Mouse (Mus musculus) midbrain, embryonic 10.5 days (tissue): ENCODE measurements around the gene Mrpl20. TPM values are rescaled to one million over a fixed set of nuclear protein-coding genes. Genes with fewer than 3 reads are reported as not detected.
A peak's percentile ranks its signal among the peaks of the same experiment; 100 is the strongest.

Source experiments
- DNase-seq: peaks from one replicate; pipeline ENCODE4 v3.0.0-alpha.2; 2017; ENCODE audit warnings: low spot score
- H3K27ac ChIP-seq: fragments of 300-500 bp; sonication (generic); replicated peaks from 2 replicates; pipeline ENCODE4 v1.5.1; 2016; ENCODE audit warnings: mild to moderate bottlenecking
- H3K27me3 ChIP-seq: fragments of 300-500 bp; sonication (generic); 2 replicates; pipeline ENCODE4 v1.6.1; 2016; ENCODE audit warnings: low read depth, mild to moderate bottlenecking; ENCODE audit not compliant: poor library complexity, severe bottlenecking
- H3K36me3 ChIP-seq: fragments of 300-500 bp; sonication (generic); 2 replicates; pipeline ENCODE4 v1.6.1; 2016; ENCODE audit warnings: mild to moderate bottlenecking, moderate library complexity
- H3K4me1 ChIP-seq: fragments of 300-500 bp; sonication (generic); 2 replicates; pipeline ENCODE4 v1.6.1; 2016
- H3K4me3 ChIP-seq: fragments of 300-500 bp; sonication (generic); 2 replicates; pipeline ENCODE4 v1.5.1; 2016; ENCODE audit warnings: mild to moderate bottlenecking, moderate library complexity
- H3K9me3 ChIP-seq: fragments of 300-500 bp; sonication (generic); replicated peaks from 2 replicates; pipeline ENCODE4 v1.6.1; 2016; ENCODE audit warnings: mild to moderate bottlenecking
- WGBS: fragments of 180-500 bp; shearing (Covaris S2); methylation state at CpG from one replicate; pipeline ENCODE4 v1.1.7; 2016; 5-methylcytosine and 5-hydroxymethylcytosine counted together
- polyA plus RNA-seq: library from polyadenylated mRNA; unstranded; fragments of >200 nt; fragmentation: Nextera tagmentation; extraction: Ambion mirVana; gene quantifications from 2 replicates; pipeline ENCODE4 v1.2.1, GENCODE M21; 2016

Gene Mrpl20
- polyA plus RNA-seq, 1 experiment from 2014 or later = 260 TPM

DNA sequence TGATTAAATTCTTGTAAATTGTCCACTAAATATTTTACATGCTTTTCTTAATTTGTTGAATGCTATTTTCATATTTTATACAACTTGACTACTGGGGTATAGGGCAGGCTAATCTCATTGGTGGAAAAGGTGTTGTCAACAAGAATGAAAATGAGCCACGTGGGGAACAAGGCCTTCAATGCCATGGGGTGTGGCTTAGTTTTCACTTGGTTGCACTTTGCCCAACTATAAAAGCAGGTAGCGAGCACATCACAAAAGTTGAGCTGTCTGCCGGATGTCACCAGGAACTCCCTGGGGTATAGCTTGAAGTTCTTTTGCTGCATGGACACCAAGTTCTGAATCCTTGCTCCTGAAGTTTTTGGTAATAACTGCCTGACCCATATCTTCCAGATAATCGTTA, 14.9 kb downstream of the Mrpl20 start:
- no peak for DNase-seq
- H3K4me1 ChIP-seq = peaks cover 13% of the 10 kb centered on the region
- no peak overlapping the region for H3K4me3 ChIP-seq
- H3K9me3 ChIP-seq = no peaks in the 10 kb centered on the region
- H3K36me3 ChIP-seq = peaks cover 94% of the 10 kb centered on the region
- 88% methylated on average over 4 of the region's 4 CpGs for WGBS
- no peak overlapping the region for H3K27ac ChIP-seq
- H3K27me3 ChIP-seq = no peaks in the 10 kb centered on the region

- DNase-seq = no peak
- 86% methylated on average over 7 of the region's 7 CpGs for WGBS
- H3K9me3 ChIP-seq = no peaks in the 10 kb centered on the region
- H3K4me1 ChIP-seq = no peaks in the 10 kb centered on the region
- H3K27ac ChIP-seq = no peak overlapping the region
- H3K4me3 ChIP-seq = no peak overlapping the region
- H3K27me3 ChIP-seq = no peaks in the 10 kb centered on the region
- H3K36me3 ChIP-seq = peaks cover 100% of the 10 kb centered on the region
Observed at GRCm38 (mm10) chr4:155821025-155821424, 18.3 kb downstream of the Mrpl20 start.

DNA sequence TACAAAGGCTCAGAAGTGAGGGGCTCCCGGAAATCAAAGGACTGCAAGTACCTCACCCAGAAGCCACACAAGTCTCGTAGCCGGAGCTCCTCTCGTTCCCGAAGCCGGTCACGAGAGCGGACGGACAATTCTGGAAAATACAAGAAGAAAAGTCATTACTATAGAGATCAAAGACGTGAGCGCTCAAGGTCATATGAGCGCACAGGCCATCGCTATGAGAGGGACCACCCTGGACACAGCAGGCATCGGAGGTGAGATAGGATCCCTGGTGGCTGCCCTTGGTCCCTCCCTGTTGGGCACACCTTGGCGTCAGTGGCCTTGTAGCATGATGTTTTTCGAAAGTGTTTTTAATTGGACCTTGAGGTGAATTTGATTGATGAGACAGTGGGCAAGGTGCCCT, 20.8 kb downstream of the Mrpl20 start:
- no peaks in the 10 kb centered on the region for H3K4me1 ChIP-seq
- DNase-seq = no peak
- 95% methylated on average over 16 of the region's 16 CpGs for WGBS
- no peaks in the 10 kb centered on the region for H3K9me3 ChIP-seq
- no peaks in the 10 kb centered on the region for H3K27me3 ChIP-seq
- no peak overlapping the region for H3K4me3 ChIP-seq
- H3K36me3 ChIP-seq = peaks cover 100% of the 10 kb centered on the region
- H3K27ac ChIP-seq = no peak overlapping the region

GRCm38 (mm10) chr4:155829866-155830265, 27.2 kb downstream of the Mrpl20 start:
- 92% methylated on average over 4 of the region's 4 CpGs for WGBS
- Histone ChIP-seq H3K4me3 (no peak overlapping the region), H3K9me3 (no peaks in the 10 kb centered on the region), H3K27ac (no peak overlapping the region), H3K4me1 (peaks cover 27% of the 10 kb centered on the region), H3K36me3 (peaks cover 60% of the 10 kb centered on the region), H3K27me3 (no peaks in the 10 kb centered on the region)
- DNase-seq = no peak

GRCm38 (mm10) chr4:155830596-155830995, 27.9 kb downstream of the Mrpl20 start:
- Histone ChIP-seq H3K27ac (peak overlapping the region; percentile 63), H3K9me3 (no peaks in the 10 kb centered on the region), H3K4me3 (peak overlapping the region; percentile 70), H3K36me3 (peaks cover 58% of the 10 kb centered on the region), H3K4me1 (peaks cover 27% of the 10 kb centered on the region), H3K27me3 (no peaks in the 10 kb centered on the region)
- 57% methylated on average over 8 of the region's 8 CpGs for WGBS
- DNase-seq = no peak

DNA sequence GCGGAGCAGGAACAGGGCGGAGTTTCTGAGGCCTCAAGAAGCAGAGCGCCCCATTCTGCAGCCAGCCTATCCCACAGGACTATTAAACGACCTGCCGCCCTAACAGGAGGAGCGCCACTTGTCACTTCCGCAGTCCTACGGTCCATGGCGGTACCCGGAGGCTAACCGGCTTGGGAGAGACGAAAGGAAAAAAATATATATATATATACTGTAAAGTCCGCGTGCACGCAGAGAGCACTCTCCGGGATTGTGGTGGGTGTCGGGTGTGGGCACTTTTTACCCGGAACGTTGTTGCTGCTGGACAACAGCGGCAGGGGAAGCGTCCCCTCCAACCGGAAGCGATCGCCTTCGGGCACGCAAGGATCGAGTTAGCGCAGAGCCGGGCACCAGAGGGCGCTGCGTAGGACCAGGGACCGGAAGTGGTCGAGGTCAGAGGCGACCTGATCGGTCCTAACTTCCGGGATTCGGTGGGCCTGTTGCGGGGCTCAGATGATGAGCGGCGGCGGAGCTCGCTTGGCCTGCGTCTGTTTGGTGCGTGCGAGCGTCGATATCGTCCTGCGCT, 28.6 kb downstream of the Mrpl20 start, which contains the start of gene Aurkaip1:
TSS of gene Aurkaip1 (plus strand) at position 68 of the 562 bp plus-strand sequence.
- peak; percentile 96 for DNase-seq
- H3K4me3 ChIP-seq = peak within 1 kb of the TSS; percentile 70
- H3K9me3 ChIP-seq = no peaks in the 10 kb centered on the region
- peak within 1 kb of the TSS; percentile 88 for H3K27ac ChIP-seq
- under 1% methylated on average over 49 of the region's 49 CpGs for WGBS
- peaks cover 51% of the 10 kb centered on the region for H3K36me3 ChIP-seq
- H3K27me3 ChIP-seq = no peaks in the 10 kb centered on the region
- peaks cover 27% of the 10 kb centered on the region for H3K4me1 ChIP-seq

DNA sequence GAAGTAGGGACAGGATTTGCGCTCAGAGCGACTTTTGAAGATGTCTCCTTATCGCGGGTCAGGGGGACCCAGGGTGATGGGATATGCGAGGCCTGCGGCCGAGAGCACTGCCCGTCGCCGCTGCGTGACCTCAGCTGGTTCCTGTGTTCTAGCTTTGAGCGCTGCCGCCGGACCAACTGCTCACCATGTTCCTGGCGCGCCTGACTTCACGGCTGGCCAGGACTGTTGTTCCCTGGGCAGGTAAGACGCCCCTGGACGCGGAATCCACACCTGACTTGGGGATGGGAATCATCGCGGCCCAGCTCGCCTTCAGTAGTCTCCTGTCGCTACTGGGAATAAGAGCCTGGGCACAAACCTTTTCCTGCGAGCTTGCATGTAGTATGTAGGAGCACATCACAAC, 29.2 kb downstream of the Mrpl20 start:
- no peaks in the 10 kb centered on the region for H3K9me3 ChIP-seq
- H3K36me3 ChIP-seq = peaks cover 46% of the 10 kb centered on the region
- peak overlapping the region; percentile 70 for H3K4me3 ChIP-seq
- H3K27me3 ChIP-seq = no peaks in the 10 kb centered on the region
- H3K27ac ChIP-seq = peak overlapping the region; percentile 88
- no peak for DNase-seq
- 2% methylated on average over 25 of the region's 25 CpGs for WGBS
- H3K4me1 ChIP-seq = peaks cover 27% of the 10 kb centered on the region

GRCm38 (mm10) chr4:155832321-155832720, 29.6 kb downstream of the Mrpl20 start:
- H3K4me3 ChIP-seq = peak overlapping the region; percentile 70
- peaks cover 41% of the 10 kb centered on the region for H3K36me3 ChIP-seq
- no peaks in the 10 kb centered on the region for H3K9me3 ChIP-seq
- no peaks in the 10 kb centered on the region for H3K27me3 ChIP-seq
- H3K4me1 ChIP-seq = peaks cover 27% of the 10 kb centered on the region
- H3K27ac ChIP-seq = peak overlapping the region; percentile 88
- WGBS = 55% methylated on average over 10 of the region's 10 CpGs
- DNase-seq = no peak

DNA sequence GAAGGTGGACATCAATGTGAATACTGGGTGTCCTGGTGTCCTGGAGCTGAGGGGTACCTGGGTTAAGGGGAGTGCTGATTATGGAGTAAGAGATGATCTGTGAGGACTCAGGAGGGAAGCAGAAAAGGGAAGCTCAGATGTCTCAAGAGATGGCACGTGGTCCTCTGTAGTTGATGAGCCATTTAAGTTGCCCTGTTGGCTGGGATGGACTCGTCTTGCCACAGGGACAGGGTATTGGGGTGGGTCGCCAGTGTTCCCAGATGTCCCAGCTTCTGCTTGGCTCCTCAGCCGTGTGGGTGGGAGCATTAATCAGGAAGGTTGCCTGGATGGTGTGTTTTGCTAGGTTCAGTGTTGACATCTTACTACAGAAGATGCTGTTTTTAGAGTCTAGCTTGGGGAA, 30.6 kb downstream of the Mrpl20 start:
- H3K4me1 ChIP-seq = peaks cover 27% of the 10 kb centered on the region
- H3K36me3 ChIP-seq = peaks cover 32% of the 10 kb centered on the region
- no peak for DNase-seq
- H3K4me3 ChIP-seq = peak overlapping the region; percentile 22
- WGBS = 91% methylated on average over 4 of the region's 4 CpGs
- no peaks in the 10 kb centered on the region for H3K9me3 ChIP-seq
- no peaks in the 10 kb centered on the region for H3K27me3 ChIP-seq
- no peak overlapping the region for H3K27ac ChIP-seq

DNA sequence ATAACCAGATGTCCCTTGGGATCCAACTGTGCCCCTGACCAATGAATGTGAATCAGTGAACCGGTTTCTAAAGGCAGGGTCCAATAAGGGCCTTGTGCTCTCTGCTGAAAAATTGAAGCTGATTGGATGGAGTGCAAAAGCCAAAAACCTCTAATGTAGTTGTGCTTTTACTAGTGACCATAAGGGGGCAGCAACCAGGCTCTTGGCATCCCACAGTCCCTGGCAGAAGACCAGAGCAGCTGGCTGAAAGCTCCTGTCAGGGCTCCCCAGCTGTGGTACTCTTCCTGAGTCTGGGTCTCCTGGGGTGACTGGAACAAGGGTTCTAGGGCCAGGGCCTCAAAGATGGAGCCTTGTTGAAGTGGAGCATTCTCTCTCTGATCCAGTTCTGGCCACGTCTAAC, 31.2 kb downstream of the Mrpl20 start:
- no peak overlapping the region; the same call in 1 of the 2 replicates for H3K27ac ChIP-seq
- peaks cover 28% of the 10 kb centered on the region for H3K36me3 ChIP-seq
- H3K9me3 ChIP-seq = no peaks in the 10 kb centered on the region
- H3K4me3 ChIP-seq = peak overlapping the region; percentile 22; the same call in 1 of the 2 replicates
- H3K27me3 ChIP-seq = no peaks in the 10 kb centered on the region
- peaks cover 32% of the 10 kb centered on the region for H3K4me1 ChIP-seq
- 41% methylated on average over 2 of the region's 2 CpGs for WGBS
- DNase-seq = peak; percentile 75

GRCm38 (mm10) chr4:155837404-155838010, 34.8 kb downstream of the Mrpl20 start:
- no peak overlapping the region for H3K4me3 ChIP-seq
- DNase-seq = no peak
- H3K36me3 ChIP-seq = peaks cover 31% of the 10 kb centered on the region
- H3K4me1 ChIP-seq = peaks cover 51% of the 10 kb centered on the region
- H3K27me3 ChIP-seq = peaks cover 24% of the 10 kb centered on the region
- WGBS = 87% methylated on average over 11 of the region's 11 CpGs
- no peaks in the 10 kb centered on the region for H3K9me3 ChIP-seq
- H3K27ac ChIP-seq = no peak overlapping the region

GRCm38 (mm10) chr4:155838187-155839153, 35.8 kb downstream of the Mrpl20 start:
- Histone ChIP-seq H3K4me1 (peaks cover 42% of the 10 kb centered on the region), H3K27me3 (peaks cover 32% of the 10 kb centered on the region), H3K36me3 (peaks cover 31% of the 10 kb centered on the region), H3K4me3 (peak overlapping the region; percentile 66), H3K27ac (peak overlapping the region; percentile 87), H3K9me3 (no peaks in the 10 kb centered on the region)
- WGBS = 59% methylated on average over 8 of the region's 8 CpGs
- DNase-seq = no peak
